Mouse (Mus musculus) lung, adult 2 months (tissue): Measurements from ENCODE around the gene Cop1.

Experiments used
- CTCF ChIP-seq: fragments of 200-500 bp; IDR thresholded peaks from 2 replicates; pipeline ENCODE4 v1.5.1; 2011; ENCODE audit warnings: mild to moderate bottlenecking, low read length, control low read depth; ENCODE audit not compliant: insufficient read depth
- POLR2A ChIP-seq: fragments of 200-500 bp; IDR thresholded peaks from 2 replicates; pipeline ENCODE4 v1.6.1; 2011; ENCODE audit warnings: low read depth, mild to moderate bottlenecking, control low read depth, low read length, borderline replicate concordance; ENCODE audit errors: extremely low read depth

GRCm38 (mm10) chr1:159201220-159201619 is 30.9 kb upstream of the Cop1 start:
- TF ChIP-seq CTCF (no peak), POLR2A (no peak)
